Mouse (Mus musculus): ENCODE measurements around the gene Rbfox1.

GRCm38 (mm10) chr16:6119472-6119871, 234.3 kb downstream of the Rbfox1 start:
- TF ChIP-seq CTCF (IDR thresholded peaks at IDR 0.05; ENCODE audit: insufficient read depth, low read length) (no peak), POLR2A (IDR thresholded peaks at IDR 0.05; ENCODE audit: borderline replicate concordance, extremely low read depth, low read depth, low read length) (no peak)

Data from lung, adult 2 months (tissue).